Mouse (Mus musculus): ENCODE measurements around the gene 1700011L22Rik. TPM values are rescaled to one million over a fixed set of nuclear protein-coding genes. Genes with fewer than 3 reads are reported as not detected.

The 1700011L22Rik gene
- total RNA-seq, 1 experiment from 2014 or later: not detected

DNA sequence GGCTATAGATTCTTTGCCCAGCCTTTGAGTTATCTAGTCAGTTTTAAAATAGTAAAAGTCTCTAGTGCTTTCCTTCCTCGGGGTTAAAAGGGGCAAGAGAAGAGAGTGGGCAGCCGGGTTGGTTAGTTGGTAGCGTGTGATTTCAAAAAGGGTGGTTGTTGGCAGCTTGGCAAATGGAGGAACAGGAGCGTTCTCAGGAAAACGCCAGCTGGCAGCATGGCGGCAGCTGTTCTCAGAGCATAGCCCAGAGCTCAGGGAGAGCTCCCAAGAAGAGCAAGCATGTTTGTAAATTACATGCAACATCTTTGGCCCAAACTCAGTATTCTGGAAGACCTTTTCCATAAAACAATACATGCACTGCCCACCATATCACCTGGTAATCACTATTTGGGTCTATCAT, 5.4 kb upstream of the 1700011L22Rik start:
- ATAC-seq (ENCODE audit: extremely low read depth, insufficient number of reproducible peaks, low FRiP score, poor library complexity, severe bottlenecking): no peak

DNA sequence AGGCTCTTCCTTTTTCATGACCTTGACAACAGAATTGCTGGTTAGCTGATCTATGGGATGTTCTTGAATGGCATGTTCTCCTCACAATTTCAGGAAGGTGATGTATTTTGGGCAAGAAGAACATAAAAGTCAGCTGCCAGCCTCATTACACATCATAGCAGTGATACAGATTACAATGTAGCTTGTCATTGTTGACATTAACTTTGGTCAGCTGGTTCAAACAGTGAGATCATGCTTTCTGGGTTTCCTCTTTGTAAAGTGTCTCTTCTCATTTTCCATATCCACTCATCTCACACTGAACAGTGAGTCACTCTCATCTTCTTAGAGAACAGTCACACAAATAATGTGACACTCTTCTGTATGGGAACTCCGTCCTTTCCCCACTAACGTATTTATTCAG, 4.9 kb downstream of the 1700011L22Rik start:
- no peak for ATAC-seq (ENCODE audit: extremely low read depth, insufficient number of reproducible peaks, low FRiP score, poor library complexity, severe bottlenecking)

DNA sequence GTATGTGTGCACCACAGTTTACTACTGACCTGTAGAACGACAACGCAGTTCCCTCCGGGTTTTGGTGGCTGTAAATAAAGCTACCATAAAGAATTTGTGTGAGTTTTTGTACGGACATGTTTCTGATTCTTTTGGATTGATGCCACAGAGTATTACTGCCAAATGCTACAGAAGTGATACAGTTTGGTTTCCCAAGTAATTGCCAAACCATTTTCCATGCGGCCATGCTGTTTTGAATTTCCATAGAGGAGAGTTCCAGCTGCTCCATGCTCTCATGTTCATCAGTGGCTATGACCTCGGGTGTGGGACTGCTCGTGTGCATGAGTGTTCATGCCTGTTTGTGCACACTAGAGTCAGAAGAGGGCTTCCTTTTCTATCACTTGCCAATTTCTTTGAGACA, 8.4 kb downstream of the 1700011L22Rik start:
- no peak for ATAC-seq (ENCODE audit: extremely low read depth, insufficient number of reproducible peaks, low FRiP score, poor library complexity, severe bottlenecking)

DNA sequence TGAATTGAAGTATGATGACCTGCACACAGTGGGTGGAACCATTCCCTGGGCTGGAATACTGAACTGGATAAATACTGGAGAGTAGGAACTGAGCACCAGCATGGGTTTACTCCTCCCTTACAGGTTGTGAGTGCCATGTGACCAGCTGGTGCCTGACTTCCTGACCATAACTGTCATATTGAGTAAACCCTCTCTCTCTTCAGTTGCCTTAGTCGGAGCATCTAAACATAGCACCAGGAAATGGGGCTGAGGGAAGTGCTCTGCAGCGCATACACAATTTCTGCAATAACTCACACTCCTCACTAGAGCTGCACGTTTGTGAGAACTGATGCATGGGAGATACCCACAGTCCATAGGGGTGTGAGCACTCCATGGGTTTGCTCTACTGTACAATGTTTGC, 9.1 kb downstream of the 1700011L22Rik start:
- ATAC-seq (ENCODE audit: extremely low read depth, insufficient number of reproducible peaks, low FRiP score, poor library complexity, severe bottlenecking): no peak

DNA sequence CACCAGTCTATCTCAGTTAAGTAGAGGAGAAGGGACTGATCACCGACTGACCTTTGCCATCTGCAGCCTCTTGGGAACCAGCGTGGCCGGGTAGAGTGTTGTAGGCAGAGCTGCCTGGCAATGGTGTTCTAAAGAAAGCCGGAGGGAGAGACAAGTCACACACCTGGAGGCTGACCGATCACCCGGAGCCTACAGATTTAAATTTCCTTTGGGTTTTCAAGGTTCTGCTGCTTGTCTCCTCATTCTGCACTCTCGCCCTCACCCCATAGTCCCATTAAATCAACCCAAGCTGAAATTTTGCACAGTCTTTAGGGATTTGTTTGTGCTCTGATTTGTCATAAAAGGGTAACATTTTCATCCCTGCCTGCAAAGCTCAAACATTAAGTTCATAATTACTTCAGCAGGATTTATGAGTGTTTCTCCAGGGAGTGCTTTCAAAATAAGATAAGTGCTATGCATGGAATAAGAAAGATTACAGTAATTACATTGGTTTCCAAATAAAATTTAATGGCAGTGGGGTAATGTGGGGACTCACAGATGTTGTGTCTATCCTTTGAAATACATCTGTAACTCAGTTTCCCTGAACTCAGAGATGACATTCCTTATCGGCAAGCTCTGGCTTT, 19.0 kb downstream of the 1700011L22Rik start:
- no peak for ATAC-seq (ENCODE audit: extremely low read depth, insufficient number of reproducible peaks, low FRiP score, poor library complexity, severe bottlenecking)

DNA sequence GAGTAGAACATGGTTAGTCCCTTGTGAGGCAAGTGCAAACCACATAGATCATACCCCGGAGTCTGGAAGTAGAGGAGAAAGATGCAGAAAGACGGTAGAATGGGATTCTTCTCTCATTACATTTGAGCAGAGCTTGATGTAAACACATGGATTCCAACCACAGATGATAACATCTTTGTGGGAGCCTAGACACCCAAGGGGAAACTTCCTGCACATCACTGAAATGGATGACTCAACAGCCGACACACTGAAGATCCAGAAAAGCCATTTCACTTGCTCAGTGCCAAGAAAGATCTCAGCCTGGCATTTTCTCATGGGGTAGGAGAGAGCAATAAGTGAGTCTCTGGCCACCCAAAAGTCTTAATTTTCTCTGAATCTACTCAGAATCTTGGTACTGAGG, 20.5 kb downstream of the 1700011L22Rik start:
- no peak for ATAC-seq (ENCODE audit: extremely low read depth, insufficient number of reproducible peaks, low FRiP score, poor library complexity, severe bottlenecking)

DNA sequence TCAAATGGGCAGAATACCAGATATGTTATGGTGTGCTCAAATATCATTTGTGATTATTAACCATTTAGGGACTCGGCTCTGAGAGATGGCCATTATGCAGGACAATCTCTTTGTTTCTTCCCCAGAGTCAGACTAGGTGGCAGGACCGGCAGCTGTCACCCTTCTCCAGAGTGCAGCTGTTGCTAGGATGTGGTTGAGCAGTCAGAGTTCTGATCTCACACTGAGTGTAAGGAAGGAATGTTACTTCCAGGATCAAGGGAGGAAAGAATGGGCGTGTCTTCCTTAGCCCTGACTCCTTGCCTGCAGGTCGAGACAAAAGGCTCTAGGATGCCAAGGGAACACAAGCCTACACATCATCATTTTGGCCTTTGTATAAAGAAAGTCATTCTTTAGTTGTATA, 21.2 kb downstream of the 1700011L22Rik start:
- ATAC-seq (ENCODE audit: extremely low read depth, insufficient number of reproducible peaks, low FRiP score, poor library complexity, severe bottlenecking): no peak

DNA sequence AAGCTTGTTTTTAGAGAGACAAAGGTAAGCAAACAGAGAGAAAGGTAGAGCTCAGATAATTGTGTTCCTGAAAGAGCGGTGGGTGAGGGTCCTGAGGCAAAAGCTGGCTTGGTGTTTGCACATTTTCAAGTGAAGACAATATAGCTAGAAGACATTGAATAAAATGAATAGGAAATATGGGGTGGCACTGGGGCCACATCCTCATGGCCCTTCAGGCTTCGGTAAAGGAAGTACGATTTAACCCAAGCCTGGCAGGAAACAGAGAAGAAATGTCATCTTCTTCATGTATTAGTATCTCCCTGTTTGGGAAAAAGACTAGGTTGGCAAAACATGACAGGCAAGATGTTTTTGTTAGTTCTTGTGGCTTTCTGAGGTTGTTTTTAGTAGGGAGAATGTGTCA, 22.3 kb downstream of the 1700011L22Rik start:
- no peak for ATAC-seq (ENCODE audit: extremely low read depth, insufficient number of reproducible peaks, low FRiP score, poor library complexity, severe bottlenecking)

DNA sequence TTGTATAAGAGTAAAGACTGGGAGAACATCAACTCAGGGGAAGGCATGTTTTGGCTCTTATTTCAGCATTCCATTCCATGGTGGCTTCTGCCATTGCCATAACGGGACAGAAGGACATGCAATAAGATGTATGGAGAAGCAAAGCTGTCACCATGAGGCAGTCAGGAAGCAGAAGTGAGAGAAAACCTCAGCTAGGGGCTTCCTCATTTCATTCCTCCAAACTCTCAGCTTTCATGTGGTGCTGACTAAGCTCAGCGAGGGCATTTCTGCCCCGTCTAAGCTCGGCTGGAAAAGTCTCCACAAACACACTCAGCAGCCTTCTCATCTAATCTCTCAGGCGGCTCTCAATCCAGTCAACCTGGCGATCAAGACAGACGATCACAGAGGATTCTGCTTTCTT, 22.8 kb downstream of the 1700011L22Rik start:
- ATAC-seq (ENCODE audit: extremely low read depth, insufficient number of reproducible peaks, low FRiP score, poor library complexity, severe bottlenecking): peak; percentile 44; the same call in 1 of the 2 replicates

DNA sequence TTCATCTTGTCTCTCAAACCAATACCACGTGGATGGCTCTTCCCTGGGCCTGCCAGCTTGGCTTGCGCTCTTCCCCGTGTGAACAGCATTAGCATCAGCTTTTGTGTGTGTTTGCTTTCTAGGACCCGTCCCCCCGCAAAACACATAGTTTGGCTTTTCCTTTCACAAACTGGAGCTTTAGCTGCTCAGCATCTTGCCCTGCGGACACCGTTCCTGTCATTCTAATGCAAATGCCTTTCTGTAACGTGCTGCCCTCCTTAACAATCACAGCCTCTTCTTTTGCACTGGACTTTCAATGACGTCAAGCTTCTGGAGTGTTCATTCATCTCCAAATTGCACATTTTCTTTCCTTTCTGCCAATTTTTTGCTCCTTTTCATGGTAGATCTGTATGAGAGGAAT, 24.0 kb downstream of the 1700011L22Rik start:
- ATAC-seq (ENCODE audit: extremely low read depth, insufficient number of reproducible peaks, low FRiP score, poor library complexity, severe bottlenecking): no peak

DNA sequence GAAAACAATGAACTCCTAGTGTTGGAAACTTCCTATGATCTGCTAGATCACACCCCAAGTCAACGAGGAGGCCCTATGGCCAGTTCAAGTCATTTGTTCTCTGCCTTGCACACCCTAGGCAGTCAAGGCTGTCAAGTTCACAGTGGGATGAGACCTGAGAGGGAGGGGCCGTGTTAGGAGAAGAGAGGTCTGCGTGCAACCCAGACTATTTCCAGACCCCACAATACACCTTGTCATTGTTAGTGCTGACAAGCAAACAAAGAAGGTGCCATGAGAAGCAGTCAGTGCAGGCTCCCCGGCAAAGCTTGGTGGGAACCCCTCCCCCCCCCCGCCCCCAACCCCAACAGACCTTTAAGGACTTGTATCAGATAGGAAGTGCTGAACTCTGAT, 25.6 kb downstream of the 1700011L22Rik start:
- ATAC-seq (ENCODE audit: extremely low read depth, insufficient number of reproducible peaks, low FRiP score, poor library complexity, severe bottlenecking): no peak

DNA sequence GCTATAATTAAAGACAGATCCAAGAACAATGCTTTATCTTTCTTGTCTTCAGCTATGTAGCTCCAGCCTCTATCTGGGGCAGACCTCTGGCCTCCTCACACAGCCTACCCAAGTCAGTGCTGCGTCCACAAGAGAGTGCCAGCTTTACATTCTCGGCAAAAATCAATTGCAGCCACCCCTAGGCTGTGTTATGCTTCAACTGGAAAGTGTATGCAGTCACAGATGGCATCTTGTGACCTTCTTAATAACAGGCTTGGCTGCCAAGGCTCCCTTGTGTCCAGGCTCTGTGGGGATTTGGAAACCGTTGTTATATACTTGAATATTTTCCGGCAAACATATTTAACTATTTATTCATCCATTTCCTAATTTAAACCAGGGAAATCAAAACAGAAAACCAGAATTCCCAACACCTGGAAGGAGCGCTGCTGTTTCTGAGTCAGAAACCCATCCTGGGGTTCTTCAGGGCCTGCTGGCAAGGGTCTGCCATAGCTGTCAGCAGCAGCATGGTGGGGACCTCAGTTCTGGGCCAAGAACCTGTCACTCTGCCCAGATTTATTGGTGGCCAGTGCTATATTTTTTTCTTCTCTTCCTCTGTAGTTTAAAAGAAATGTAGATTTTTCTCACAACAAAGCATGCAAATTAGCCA, 26.1 kb downstream of the 1700011L22Rik start:
- ATAC-seq (ENCODE audit: extremely low read depth, insufficient number of reproducible peaks, low FRiP score, poor library complexity, severe bottlenecking): no peak

DNA sequence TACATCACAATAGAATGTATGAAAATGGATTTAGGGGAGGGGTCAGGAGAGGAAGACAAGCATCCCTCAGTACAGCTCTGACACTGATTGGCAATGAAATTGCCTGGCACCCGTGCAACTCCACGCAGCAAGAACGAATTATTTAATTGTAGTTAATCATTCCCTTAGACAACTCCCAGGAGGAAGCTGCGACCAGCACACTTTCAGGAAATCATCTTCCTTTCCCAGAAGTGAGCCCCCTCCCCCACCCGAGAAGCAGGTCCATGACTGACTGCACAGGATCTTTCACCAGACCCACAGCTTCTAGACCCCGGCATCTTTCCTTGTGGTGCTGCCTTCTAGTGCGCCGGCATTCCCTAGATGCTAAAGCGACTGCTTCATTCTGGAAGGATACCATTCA, 36.7 kb downstream of the 1700011L22Rik start:
- ATAC-seq (ENCODE audit: extremely low read depth, insufficient number of reproducible peaks, low FRiP score, poor library complexity, severe bottlenecking): no peak

DNA sequence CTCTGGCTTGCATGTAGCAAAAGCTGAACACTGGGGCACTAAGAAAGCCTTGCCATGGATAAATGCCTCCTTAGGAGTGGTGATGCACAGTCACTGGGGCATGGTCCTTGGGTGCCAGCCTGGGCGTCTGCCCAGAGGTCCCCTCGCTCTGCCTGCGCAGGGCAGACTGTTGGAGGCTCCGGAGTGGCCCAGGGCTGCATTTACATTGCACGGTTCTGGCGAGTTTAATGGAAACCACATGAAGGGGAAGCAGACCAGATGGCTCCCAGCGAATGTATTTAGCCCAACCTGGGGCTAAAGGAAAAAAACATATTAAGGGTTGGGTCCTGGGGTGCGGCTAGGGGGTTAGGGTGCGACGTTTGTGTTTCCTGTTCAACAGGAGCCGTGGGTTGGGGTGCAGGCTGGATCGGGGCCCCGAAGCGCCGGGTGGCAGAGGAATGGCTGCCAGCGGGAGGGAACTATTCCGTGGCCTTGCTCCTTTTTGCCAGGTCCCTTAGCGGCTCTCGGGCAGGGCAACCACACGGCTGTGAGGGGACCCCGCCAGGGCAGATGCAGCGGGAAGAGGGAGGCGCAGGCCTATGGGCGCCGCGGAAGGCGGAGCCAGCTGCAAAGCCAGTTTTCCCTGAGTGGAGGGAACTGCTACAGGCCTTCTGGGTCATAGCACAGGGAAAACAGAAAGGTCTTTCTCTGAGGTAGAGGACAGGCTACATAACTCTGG, 38.6 kb downstream of the 1700011L22Rik start:
- no peak for ATAC-seq (ENCODE audit: extremely low read depth, insufficient number of reproducible peaks, low FRiP score, poor library complexity, severe bottlenecking)

DNA sequence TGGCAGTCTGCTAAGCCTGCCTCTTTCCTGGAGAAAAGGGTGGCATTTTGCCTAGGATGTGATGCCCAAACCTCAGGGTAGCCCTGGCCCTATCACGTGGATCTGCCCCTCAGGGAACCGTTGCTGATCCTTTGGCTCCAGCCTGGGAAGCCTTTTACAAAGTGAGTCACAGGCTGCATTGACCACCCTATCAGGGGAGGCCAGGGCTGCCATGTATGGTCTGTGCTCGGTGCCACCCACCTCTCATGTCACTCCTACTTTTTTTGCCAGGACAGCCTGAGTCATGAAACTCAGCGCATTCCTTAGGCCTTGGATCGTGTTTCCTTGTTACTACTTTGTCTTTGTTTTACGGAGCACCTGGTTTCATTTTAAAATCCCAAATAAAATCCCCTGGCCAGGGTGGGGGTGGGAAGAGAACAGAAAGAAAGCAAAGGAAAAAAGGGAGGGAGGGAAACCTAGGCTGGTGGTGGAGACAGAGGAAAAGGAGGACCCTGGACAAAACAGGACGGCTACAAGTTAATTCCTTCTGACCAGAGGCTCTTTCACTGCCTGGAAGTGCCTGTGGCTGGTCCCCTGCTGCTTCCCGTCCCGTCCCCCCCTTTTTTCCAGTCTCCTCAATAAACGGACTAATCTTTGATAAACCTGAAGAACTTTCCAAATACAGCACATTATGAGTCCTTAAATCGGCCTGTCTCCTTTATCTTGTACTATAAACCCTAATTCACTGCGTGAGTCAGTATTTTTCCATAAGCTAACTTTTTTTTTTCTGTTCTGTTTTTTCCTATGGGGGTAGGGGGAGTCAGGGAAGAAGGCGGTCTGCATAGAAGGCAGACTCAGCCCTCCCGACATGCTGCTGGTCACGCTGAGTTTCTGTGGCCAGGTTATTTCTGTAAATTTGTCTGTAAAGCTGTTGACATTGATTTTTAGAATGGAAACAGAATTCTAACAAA, 39.4 kb downstream of the 1700011L22Rik start:
- no peak for ATAC-seq (ENCODE audit: extremely low read depth, insufficient number of reproducible peaks, low FRiP score, poor library complexity, severe bottlenecking)

DNA sequence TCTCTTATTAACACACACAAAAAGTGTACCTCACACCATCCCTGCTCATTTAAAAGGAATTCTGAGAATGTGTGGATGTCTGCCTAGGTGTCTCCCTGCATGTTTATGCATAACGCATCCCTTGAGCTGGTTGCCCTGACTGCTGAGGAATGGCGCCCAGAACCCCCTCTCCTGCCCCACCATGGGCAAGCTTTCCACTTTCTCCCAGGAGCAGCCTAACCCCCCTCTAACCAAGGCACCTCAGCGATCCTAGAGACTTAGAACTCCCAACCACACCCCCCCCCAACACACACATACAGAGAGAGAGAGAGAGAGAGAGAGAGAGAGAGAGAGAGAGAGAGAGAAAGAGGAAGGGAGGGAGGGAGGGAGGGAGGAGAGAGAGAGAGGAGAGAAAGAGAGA, 40.2 kb downstream of the 1700011L22Rik start:
- no peak for ATAC-seq (ENCODE audit: extremely low read depth, insufficient number of reproducible peaks, low FRiP score, poor library complexity, severe bottlenecking)

DNA sequence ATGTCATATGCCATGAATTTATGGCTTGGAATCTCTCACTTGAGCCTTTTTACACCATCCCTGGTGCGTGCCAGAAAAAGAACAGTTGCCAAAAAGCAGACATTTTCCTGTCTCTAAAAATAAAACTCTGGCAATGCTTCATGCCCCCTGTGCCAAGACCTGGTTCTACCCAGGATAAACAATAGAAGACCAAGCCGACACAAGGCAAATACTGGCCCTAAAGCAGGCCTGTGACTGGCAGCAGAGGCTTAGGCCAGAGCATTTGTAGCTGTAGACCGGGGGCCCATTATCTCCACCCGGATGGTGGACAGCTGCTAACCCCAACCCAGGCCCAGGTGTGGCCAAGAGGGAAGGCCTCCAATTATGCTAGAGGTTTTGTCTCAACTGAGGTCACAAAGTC, 41.5 kb downstream of the 1700011L22Rik start:
- ATAC-seq (ENCODE audit: extremely low read depth, insufficient number of reproducible peaks, low FRiP score, poor library complexity, severe bottlenecking): no peak

DNA sequence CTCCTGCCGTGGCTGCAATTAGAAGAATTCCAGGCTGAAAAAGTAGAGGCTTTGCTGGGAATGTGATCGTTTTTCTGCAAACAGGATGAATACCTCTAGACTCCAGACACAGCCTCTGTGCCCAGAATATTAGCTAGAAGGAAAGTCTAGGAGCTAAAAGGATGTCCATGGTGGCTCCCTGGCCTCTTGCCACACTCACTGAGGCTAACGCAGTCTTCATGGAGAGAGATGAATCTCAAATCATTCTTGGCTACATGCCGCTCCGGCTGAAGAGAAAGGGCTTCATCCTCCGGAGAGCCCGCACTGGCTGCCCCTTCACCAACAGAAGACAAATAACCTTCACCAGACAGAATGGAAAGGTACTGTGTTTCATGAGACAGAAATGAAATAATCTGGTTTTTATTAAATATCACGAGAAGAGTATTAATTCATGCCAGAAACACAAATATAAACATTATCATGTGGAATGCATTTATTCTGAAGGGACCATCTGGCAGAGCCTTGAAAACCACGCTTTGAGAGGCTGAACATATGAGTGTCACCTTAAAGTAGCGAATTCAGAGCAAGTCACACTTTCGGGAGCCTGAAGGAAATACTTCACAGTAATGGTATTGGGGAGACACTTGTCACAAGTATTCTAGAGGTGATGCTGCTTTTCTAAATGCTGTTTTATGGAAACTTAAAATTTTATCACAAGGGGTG, 46.8 kb downstream of the 1700011L22Rik start:
- no peak for ATAC-seq (ENCODE audit: extremely low read depth, insufficient number of reproducible peaks, low FRiP score, poor library complexity, severe bottlenecking)

DNA sequence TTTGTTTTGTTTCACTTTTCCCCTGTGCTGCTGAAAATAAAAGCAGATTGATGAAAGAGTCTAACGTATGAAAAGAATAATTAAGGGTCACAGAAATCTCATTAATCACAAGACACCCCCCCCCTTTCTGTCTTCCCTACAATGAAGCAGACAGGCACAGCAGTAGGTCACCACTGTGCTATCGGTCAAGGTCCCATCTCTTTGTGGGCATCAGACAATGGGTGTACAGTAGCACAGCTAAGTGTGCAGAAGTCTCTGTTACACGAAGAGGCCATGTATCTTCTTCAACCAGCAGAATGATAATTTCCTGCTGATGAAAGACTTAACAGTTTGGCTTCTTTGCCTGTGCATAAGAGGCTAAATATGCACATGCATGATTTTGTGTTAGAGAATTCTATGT, 49.7 kb downstream of the 1700011L22Rik start:
- ATAC-seq (ENCODE audit: extremely low read depth, insufficient number of reproducible peaks, low FRiP score, poor library complexity, severe bottlenecking): no peak
